Mouse (Mus musculus) liver, embryonic 13.5 days (tissue): ENCODE data around the gene Gm17545. TPM values are rescaled to one million over a fixed set of nuclear protein-coding genes. Genes with fewer than 3 reads are reported as not detected.
"Not testable (repeated sequence)": the region's sequence is repeated elsewhere in the genome, so short reads cannot be mapped to it uniquely, and the experiment has no call there.

Experiments used
- ATAC-seq: fragments of 200-750 bp; cut with Nextera tagmentation; 2 replicates; pipeline ENCODE4 v1.8.0; 2017; ENCODE audit warnings: low read depth, mild to moderate bottlenecking, moderate number of reproducible peaks, moderate library complexity
- DNase-seq: peaks from one replicate; pipeline ENCODE4 v3.0.0; 2022
- H3K27ac ChIP-seq: fragments of 300-500 bp; sonication (generic); 2 replicates; pipeline ENCODE4 v1.5.1; 2015; ENCODE audit warnings: moderate library complexity, mild to moderate bottlenecking, inconsistent platforms
- H3K27me3 ChIP-seq: fragments of 300-500 bp; sonication (generic); 2 replicates; pipeline ENCODE4 v1.6.1; 2015; ENCODE audit warnings: mild to moderate bottlenecking, inconsistent platforms
- H3K36me3 ChIP-seq: fragments of 300-500 bp; sonication (generic); 2 replicates; pipeline ENCODE4 v1.6.1; 2015; ENCODE audit warnings: mild to moderate bottlenecking, inconsistent platforms
- H3K4me1 ChIP-seq: fragments of 300-500 bp; sonication (generic); replicated peaks from 2 replicates; pipeline ENCODE4 v1.6.1; 2015; ENCODE audit warnings: inconsistent platforms
- H3K4me2 ChIP-seq: fragments of 300-500 bp; sonication (generic); 2 replicates; pipeline ENCODE4 v1.6.1; 2015; ENCODE audit warnings: inconsistent platforms, mild to moderate bottlenecking, moderate library complexity
- H3K4me3 ChIP-seq: fragments of 300-500 bp; sonication (generic); replicated peaks from 2 replicates; pipeline ENCODE4 v1.5.1; 2015; ENCODE audit warnings: mild to moderate bottlenecking, inconsistent platforms
- H3K9ac ChIP-seq: fragments of 300-500 bp; sonication (generic); 2 replicates; pipeline ENCODE4 v1.6.1; 2015; ENCODE audit warnings: mild to moderate bottlenecking, inconsistent platforms
- H3K9me3 ChIP-seq: fragments of 300-500 bp; sonication (generic); replicated peaks from 2 replicates; pipeline ENCODE4 v1.6.1; 2016; ENCODE audit warnings: inconsistent platforms
- WGBS: fragments of 180-500 bp; shearing (Covaris S2); methylation state at CpG from one replicate; pipeline ENCODE4 v1.1.7; 2015; ENCODE audit not compliant: insufficient replicate concordance; 5-methylcytosine and 5-hydroxymethylcytosine counted together
- polyA plus RNA-seq: library from polyadenylated mRNA; unstranded; fragments of >200 nt; fragmentation: Nextera tagmentation; extraction: Ambion mirVana; gene quantifications from 2 replicates; pipeline ENCODE4 v1.2.1, GENCODE M21; 2015

Gene Gm17545
- not detected in 2 replicates for polyA plus RNA-seq

DNA sequence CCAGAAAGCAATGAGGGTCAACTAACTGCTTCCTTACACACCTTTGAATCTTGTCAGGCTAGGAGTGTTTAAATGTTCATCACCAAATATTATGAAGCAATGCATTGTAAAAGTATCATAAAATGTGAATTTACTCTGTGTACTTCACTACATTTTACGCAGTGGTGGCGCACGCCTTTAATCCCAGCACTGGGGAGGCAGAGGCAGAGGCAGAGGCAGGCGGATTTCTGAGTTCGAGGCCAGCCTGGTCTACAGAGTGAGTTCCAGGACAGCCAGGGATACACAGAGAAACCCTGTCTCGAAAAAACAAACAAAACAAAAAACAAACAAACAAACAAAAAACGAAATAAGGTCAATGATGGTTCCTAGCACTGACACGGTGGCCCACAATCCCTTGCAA, at the start of gene Gm17545:
Gm17545 (plus strand) TSS at position 301 of the 400 bp plus-strand sequence.
- ATAC-seq, H3K27me3 ChIP-seq, DNase-seq, H3K9me3 ChIP-seq, H3K4me3 ChIP-seq: not testable (repeated sequence)
- H3K4me2 ChIP-seq: peak within 1 kb of the TSS; percentile 32
- peak within 1 kb of the TSS; percentile 46 for H3K9ac ChIP-seq
- peaks cover 84% of the 10 kb centered on the region for H3K36me3 ChIP-seq
- peaks cover 25% of the 10 kb centered on the region for H3K4me1 ChIP-seq
- peak within 1 kb of the TSS; percentile 68 for H3K27ac ChIP-seq
- 73% methylated on average over 8 of the region's 8 CpGs for WGBS

DNA sequence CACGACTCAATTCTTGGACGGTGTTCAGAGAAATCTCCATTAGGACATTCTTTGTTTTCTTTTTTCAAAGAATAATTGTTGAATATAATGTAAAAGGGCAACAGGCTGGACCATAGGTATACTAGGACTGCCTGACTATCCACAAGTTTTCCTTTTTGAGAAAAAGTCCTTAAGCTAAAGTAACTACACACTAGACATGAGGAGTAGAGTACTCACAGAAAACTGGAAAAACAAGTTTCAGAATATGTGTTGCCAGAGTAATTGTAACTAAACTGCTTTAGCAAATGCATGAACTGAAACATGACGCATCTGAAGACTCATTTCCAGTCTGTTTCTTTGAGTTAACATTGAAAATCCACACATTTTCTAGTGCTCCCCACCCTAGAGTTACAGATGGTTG, 48.7 kb upstream of the Gm17545 start:
- no peak overlapping the region for H3K27ac ChIP-seq
- no peaks in the 10 kb centered on the region for H3K27me3 ChIP-seq
- ATAC-seq: no peak
- H3K9ac ChIP-seq: no peak overlapping the region
- no peak overlapping the region for H3K4me3 ChIP-seq
- no peaks in the 10 kb centered on the region for H3K4me1 ChIP-seq
- no peak overlapping the region for H3K4me2 ChIP-seq
- DNase-seq: no peak
- 74% methylated on average over 3 of the region's 3 CpGs for WGBS
- no peaks in the 10 kb centered on the region for H3K36me3 ChIP-seq
- no peaks in the 10 kb centered on the region for H3K9me3 ChIP-seq

- not testable (repeated sequence) for H3K4me2 ChIP-seq, H3K27me3 ChIP-seq, H3K9me3 ChIP-seq, H3K36me3 ChIP-seq, ATAC-seq, H3K9ac ChIP-seq, H3K4me1 ChIP-seq, H3K4me3 ChIP-seq, H3K27ac ChIP-seq, DNase-seq
- 68% methylated on average over 4 of the region's 4 CpGs for WGBS
Measured at GRCm38 (mm10) chr9:22407633-22408032, 46.5 kb upstream of the Gm17545 start.

DNA sequence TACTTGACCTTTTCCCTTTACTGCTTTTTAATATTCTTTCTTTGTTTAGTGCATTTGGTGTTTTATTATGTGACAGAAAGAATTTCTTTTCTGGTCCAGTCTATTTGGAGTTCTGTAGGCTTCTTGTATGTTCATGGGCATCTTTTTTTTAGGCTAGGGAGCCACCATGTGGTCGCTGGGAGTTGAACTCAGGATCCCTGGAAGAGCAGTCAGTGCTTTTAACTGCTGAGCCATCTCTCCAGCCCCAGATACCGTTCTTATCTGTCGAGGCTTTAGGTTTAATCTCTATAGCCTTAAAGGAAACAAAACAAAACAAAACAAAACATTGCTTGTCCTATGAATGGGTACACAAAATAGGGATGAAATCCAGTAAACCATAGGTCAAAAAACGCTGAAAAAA, 45.7 kb upstream of the Gm17545 start:
- WGBS: 14% methylated on average over 4 of the region's 4 CpGs
- not testable (repeated sequence) for H3K9me3 ChIP-seq, H3K27me3 ChIP-seq, H3K4me2 ChIP-seq, ATAC-seq, H3K36me3 ChIP-seq, H3K4me3 ChIP-seq, DNase-seq, H3K4me1 ChIP-seq, H3K9ac ChIP-seq, H3K27ac ChIP-seq

DNA sequence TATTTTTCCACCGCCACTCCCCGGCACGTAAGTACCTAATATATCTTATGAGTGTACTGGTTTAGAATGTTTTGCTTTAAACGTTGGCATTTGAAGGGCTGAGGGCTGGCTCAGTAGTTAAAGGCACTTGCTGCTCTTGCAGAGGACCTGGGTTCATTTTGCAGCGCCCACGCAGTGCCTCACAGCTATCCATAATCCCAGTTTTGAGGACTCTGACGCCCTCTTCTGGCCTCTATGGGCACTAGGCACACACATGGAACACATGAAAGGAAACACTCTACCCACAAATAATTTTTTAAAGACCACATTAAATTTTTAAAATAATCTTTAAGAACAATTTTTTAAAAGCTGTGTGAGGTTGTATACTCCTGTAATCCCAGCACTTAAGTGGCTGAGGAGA, 44.6 kb upstream of the Gm17545 start:
- H3K4me3 ChIP-seq: no peak overlapping the region
- no peak for ATAC-seq
- no peaks in the 10 kb centered on the region for H3K9me3 ChIP-seq
- H3K27ac ChIP-seq: no peak overlapping the region
- no peak for DNase-seq
- H3K9ac ChIP-seq: no peak overlapping the region
- 0 out of 2 replicates have a peak, but pooled peaks cover 4% of the 10 kb centered on the region for H3K27me3 ChIP-seq
- H3K36me3 ChIP-seq: no peaks in the 10 kb centered on the region
- peaks cover 3% of the 10 kb centered on the region for H3K4me1 ChIP-seq
- no peak overlapping the region for H3K4me2 ChIP-seq
- 73% methylated on average over 7 of the region's 7 CpGs for WGBS

GRCm38 (mm10) chr9:22411002-22411857, 42.9 kb upstream of the Gm17545 start, which contains the start of gene 9530077C05Rik:
Gene 9530077C05Rik (plus strand): TSS chr9:22411513.
- no peaks in the 10 kb centered on the region for H3K36me3 ChIP-seq
- 2% methylated on average over 43 of the region's 43 CpGs for WGBS
- DNase-seq: peak; percentile 94
- H3K4me1 ChIP-seq: peaks cover 3% of the 10 kb centered on the region
- 0 out of 2 replicates have a peak within 1 kb of the TSS, but pooled peaks have one; percentile 54 for H3K27ac ChIP-seq
- ATAC-seq: peak; percentile 99
- H3K27me3 ChIP-seq: 0 out of 2 replicates have a peak, but pooled peaks cover 4% of the 10 kb centered on the region
- H3K9me3 ChIP-seq: no peaks in the 10 kb centered on the region
- peak within 1 kb of the TSS; percentile 67 for H3K4me3 ChIP-seq
- H3K9ac ChIP-seq: peak within 1 kb of the TSS; percentile 74
- H3K4me2 ChIP-seq: peak within 1 kb of the TSS; percentile 85

DNA sequence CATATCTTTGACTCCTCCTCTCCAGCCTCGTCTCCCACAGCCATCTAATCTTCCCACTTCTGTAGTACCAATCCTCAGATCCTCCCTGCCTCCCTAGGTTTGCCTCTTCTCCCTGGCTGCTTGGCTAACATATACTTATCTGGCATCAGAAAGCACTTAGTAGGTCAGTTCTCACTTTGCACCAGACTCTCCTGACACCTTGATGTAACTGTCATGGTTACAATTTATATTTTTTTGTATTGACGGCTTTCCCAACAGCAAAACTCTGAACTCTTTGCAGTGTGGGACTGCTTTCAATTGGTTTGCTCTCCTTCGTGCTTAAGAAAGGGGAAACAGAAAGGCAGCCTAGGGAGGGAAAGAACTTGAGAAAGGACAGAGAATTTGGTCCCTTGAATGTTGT, 37.9 kb upstream of the Gm17545 start:
- Histone ChIP-seq H3K27ac (no peak overlapping the region), H3K4me1 (peaks cover 21% of the 10 kb centered on the region), H3K27me3 (0 out of 2 replicates have a peak, but pooled peaks cover 4% of the 10 kb centered on the region), H3K9me3 (no peaks in the 10 kb centered on the region), H3K4me2 (no peak overlapping the region), H3K36me3 (no peaks in the 10 kb centered on the region), H3K9ac (no peak overlapping the region), H3K4me3 (no peak overlapping the region)
- ATAC-seq (no peak), DNase-seq (no peak)
- WGBS: 49% methylated on average over 3 of the region's 3 CpGs

DNA sequence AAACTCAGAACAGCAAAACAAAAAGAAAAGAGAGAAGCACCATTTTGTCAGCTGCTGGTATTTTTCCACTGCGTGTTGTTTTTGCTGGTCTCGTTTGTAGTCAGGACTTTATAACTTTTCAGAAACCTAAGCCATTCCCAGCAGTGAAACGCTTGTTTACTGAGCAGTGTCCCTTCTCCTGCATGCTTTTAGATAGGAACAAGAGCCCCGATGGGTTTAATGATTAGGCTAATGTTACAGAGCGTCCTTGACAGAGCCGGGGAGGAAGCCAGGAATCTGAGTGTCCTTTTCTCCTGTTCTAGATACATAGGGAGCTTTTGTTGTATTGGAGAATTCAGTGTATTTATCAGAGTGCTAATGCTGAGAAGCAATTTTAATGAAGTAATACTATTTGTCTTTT, 36.5 kb upstream of the Gm17545 start:
- Histone ChIP-seq H3K4me3 (no peak overlapping the region), H3K27ac (no peak overlapping the region), H3K4me2 (no peak overlapping the region), H3K36me3 (no peaks in the 10 kb centered on the region), H3K9ac (no peak overlapping the region), H3K4me1 (peaks cover 18% of the 10 kb centered on the region), H3K9me3 (no peaks in the 10 kb centered on the region), H3K27me3 (0 out of 2 replicates have a peak, but pooled peaks cover 4% of the 10 kb centered on the region)
- 56% methylated on average over 6 of the region's 6 CpGs for WGBS
- no peak for DNase-seq
- no peak for ATAC-seq

- H3K4me3 ChIP-seq: no peak overlapping the region
- ATAC-seq (no peak), DNase-seq (no peak)
- H3K36me3 ChIP-seq: no peaks in the 10 kb centered on the region
- no peaks in the 10 kb centered on the region for H3K27me3 ChIP-seq
- 58% methylated on average over 3 of the region's 3 CpGs for WGBS
- H3K9ac ChIP-seq: no peak overlapping the region
- H3K9me3 ChIP-seq: no peaks in the 10 kb centered on the region
- peaks cover 26% of the 10 kb centered on the region for H3K4me1 ChIP-seq
- no peak overlapping the region for H3K4me2 ChIP-seq
- no peak overlapping the region for H3K27ac ChIP-seq
Measured at GRCm38 (mm10) chr9:22419877-22420276, 34.2 kb upstream of the Gm17545 start.

GRCm38 (mm10) chr9:22420491-22420890, 33.6 kb upstream of the Gm17545 start:
- H3K4me3 ChIP-seq: no peak overlapping the region
- no peak overlapping the region for H3K4me2 ChIP-seq
- 62% methylated on average over 7 of the region's 7 CpGs for WGBS
- no peaks in the 10 kb centered on the region for H3K27me3 ChIP-seq
- H3K36me3 ChIP-seq: no peaks in the 10 kb centered on the region
- H3K9ac ChIP-seq: no peak overlapping the region
- ATAC-seq (no peak), DNase-seq (no peak)
- H3K27ac ChIP-seq: no peak overlapping the region
- H3K9me3 ChIP-seq: no peaks in the 10 kb centered on the region
- H3K4me1 ChIP-seq: peaks cover 28% of the 10 kb centered on the region

DNA sequence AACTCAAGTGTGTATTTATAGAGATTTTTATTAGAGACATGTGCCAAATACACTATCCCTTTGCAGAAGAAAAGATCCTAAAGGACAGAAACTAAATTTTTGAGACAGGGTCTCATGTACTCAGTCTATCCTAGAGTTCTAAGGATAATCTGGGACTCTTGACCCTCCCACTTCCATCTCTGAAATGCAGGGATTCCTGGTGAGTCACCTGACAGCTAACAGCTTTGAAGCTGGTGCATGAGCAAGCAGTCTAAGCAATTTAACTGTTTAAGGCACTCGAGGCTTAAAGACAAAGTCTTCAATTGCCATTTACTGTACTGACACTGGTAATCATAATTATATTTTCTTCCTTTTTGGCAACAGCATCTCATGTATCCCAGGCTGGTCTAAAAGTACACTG, 31.5 kb upstream of the Gm17545 start:
- Histone ChIP-seq H3K27ac (no peak overlapping the region), H3K9ac (no peak overlapping the region), H3K9me3 (no peaks in the 10 kb centered on the region), H3K4me3 (no peak overlapping the region), H3K36me3 (no peaks in the 10 kb centered on the region), H3K27me3 (no peaks in the 10 kb centered on the region), H3K4me2 (no peak overlapping the region), H3K4me1 (peaks cover 23% of the 10 kb centered on the region)
- ATAC-seq (no peak), DNase-seq (no peak)
- 61% methylated on average over 1 of the region's 1 CpGs for whole genome bisulfite sequencing

DNA sequence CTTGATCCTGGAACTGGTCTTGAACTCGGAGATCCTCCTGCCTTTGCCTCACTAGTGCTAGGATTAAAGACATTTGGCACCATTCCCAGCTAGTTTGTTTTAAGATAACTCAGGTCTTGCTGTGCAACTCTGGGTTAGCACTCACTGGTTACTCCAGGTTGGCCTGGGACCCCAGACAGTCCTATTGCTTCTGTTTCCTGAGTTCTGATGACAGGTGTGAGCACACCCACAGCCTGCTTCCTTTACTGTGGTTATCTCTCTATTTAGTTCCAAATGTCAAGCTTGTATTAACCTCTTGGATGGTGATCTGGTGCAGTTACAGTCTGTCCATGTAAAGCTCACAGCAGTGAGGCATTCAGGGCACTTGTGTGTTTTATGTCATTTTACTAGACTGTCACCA, 30.6 kb upstream of the Gm17545 start:
- Histone ChIP-seq H3K4me1 (peaks cover 31% of the 10 kb centered on the region), H3K9ac (no peak overlapping the region), H3K36me3 (no peaks in the 10 kb centered on the region), H3K4me3 (no peak overlapping the region), H3K27me3 (no peaks in the 10 kb centered on the region), H3K9me3 (no peaks in the 10 kb centered on the region), H3K27ac (no peak overlapping the region), H3K4me2 (no peak overlapping the region)
- ATAC-seq: no peak
- 47% methylated on average over 1 of the region's 1 CpGs for WGBS
- DNase-seq: no peak
